Mouse (Mus musculus) E14TG2a.4 (cell line): Measurements from ENCODE around the gene Ptger3.

Source experiments
- H3K27me3 ChIP-seq: 2 replicates; pipeline ENCODE4 v1.6.1; 2014; ENCODE audit warnings: low read length, control low read depth; ENCODE audit not compliant: insufficient read depth
- H3K36me3 ChIP-seq: 2 replicates; pipeline ENCODE4 v1.6.1; 2014; ENCODE audit warnings: low read length, control low read depth; ENCODE audit not compliant: insufficient read depth
- H3K4me1 ChIP-seq: replicated peaks from 2 replicates; pipeline ENCODE4 v1.6.1; 2014; ENCODE audit warnings: low read depth, low read length, control low read depth
- H3K4me3 ChIP-seq: replicated peaks from 2 replicates; pipeline ENCODE4 v1.5.1; 2014; ENCODE audit warnings: mild to moderate bottlenecking, low read length
- H3K9me3 ChIP-seq: 2 replicates; pipeline ENCODE4 v1.6.1; 2014; ENCODE audit warnings: low read length, control low read depth
- CTCF ChIP-seq: conservative IDR thresholded peaks from 2 replicates; pipeline ENCODE4 v1.5.1; 2014; ENCODE audit warnings: low read length
- NANOG ChIP-seq: IDR thresholded peaks from 2 replicates; pipeline ENCODE4 v1.6.1; 2014; ENCODE audit warnings: borderline replicate concordance, low read length, mixed read lengths
- POU5F1 ChIP-seq: IDR thresholded peaks from 2 replicates; pipeline ENCODE4 v1.6.1; 2014; ENCODE audit warnings: low read length, borderline replicate concordance

The Ptger3 gene

DNA sequence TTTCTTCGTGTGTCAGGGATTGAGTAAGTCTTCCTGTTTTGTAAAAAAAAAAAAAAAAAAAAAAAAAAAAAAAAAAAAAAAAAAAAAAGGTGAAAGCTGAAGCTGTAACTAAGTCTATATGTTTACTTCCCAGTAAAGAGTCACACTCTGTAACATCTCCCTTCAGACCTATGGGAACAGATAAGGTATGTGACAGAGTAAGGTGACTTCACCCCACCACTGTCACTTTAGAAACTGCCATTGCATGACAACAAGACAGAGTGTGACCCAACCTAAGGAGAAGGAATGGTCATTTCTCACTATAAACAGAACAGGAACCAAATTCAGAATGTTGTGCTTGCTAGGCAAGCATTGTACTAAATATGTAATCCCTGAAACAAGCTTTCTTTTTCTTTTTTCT is 46.9 kb downstream of the Ptger3 start:
- Histone ChIP-seq H3K9me3 (no peaks in the 10 kb centered on the region), H3K36me3 (no peaks in the 10 kb centered on the region), H3K27me3 (no peaks in the 10 kb centered on the region), H3K4me1 (peaks cover 3% of the 10 kb centered on the region; the same call in 1 of the 2 replicates), H3K4me3 (no peak overlapping the region)
- TF ChIP-seq CTCF = no peak
- no peak for TF ChIP-seq POU5F1

DNA sequence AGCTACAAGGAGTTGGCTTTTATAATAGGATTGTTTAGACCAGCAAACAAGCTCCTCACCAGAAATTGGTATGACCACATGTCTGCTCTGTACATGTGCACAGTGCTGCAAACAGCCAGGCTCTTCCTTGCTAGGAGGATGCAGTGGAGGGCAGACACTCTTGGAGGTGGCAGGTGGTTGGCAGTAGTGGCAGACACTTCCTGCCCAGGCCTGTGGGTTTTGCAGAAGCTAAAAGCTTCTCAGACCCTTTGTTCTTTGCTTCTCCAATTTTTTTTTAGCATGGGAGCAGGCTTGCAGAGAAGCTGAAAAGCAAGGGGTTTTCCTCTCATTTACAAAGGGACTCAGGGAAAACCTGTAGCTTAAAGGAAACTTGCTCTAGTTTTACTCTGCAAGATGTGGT is 50.3 kb downstream of the Ptger3 start:
- TF ChIP-seq NANOG (no peak), POU5F1 (no peak), CTCF (no peak)
- Histone ChIP-seq H3K9me3 (no peaks in the 10 kb centered on the region), H3K4me3 (no peak overlapping the region)

DNA sequence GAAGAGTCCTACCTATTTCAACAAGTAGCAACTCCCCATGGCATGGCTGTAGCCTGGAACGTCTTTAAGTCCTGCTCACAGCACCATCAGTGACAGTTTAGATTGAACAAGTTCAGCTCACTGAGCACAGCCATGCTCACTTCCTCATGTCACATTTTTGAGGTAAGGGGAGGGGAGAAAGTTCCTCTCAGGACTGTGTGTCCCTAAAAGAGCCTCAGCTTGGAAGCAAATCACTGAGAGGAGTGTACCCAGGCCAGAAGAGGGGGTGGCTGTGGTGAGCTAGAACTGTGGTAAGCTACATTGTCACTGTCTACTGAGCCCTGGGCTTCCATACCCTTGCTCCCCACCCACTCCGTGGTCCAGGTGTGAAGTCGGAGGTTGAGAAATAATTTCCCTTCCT is 60.7 kb downstream of the Ptger3 start:
- no peaks in the 10 kb centered on the region for H3K9me3 ChIP-seq
- TF ChIP-seq POU5F1 (no peak), CTCF (no peak), NANOG (no peak)
- no peaks in the 10 kb centered on the region for H3K4me1 ChIP-seq
- H3K27me3 ChIP-seq = no peaks in the 10 kb centered on the region
- no peaks in the 10 kb centered on the region for H3K36me3 ChIP-seq
- no peak overlapping the region for H3K4me3 ChIP-seq

More for the DNA sequence above, 50.3 kb downstream of the Ptger3 start:
- no peaks in the 10 kb centered on the region for H3K4me1 ChIP-seq
- H3K27me3 ChIP-seq = no peaks in the 10 kb centered on the region
- no peaks in the 10 kb centered on the region for H3K36me3 ChIP-seq

DNA sequence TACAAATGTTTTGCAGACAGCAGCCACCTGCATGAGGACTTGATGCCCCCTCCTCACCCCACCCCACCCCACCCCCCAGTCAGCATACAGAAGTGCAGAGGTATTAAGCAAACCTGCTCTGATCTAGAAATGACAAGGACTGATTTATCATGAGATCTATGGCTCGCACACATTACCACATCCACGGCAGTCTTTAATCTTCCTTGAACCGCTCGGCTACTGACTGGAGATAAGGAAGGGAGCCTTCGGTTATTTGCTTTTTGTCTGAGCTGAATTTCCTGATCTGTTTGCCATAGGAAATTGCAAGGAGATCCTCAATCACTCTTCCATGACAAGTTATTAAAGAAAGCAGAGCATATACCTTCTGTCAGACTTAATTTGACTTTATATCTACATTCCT is 64.0 kb downstream of the Ptger3 start:
- TF ChIP-seq CTCF (no peak), NANOG (no peak)
- H3K36me3 ChIP-seq = no peaks in the 10 kb centered on the region
- no peaks in the 10 kb centered on the region for H3K9me3 ChIP-seq
- no peaks in the 10 kb centered on the region for H3K27me3 ChIP-seq
- H3K4me1 ChIP-seq = no peaks in the 10 kb centered on the region
- H3K4me3 ChIP-seq = no peak overlapping the region

DNA sequence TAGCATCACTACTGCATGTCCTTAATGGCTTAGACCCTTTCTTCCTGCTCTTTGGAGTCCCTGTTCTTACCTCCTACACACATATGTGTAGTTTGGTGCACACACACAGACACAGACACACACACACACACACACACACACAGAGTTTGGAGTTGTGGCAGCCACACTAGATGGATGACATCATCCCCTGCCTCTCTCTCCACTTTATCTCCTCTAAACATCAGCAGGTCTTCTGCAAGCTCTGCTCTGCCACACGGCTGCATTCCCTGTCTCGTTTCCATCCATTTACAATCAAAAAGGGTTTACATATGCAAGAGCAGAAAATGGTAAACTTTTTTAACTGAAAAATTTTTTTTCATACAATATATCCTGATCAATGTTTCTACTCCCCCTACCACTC is 64.7 kb downstream of the Ptger3 start:
- TF ChIP-seq POU5F1 (no peak), CTCF (no peak), NANOG (no peak)
- H3K9me3 ChIP-seq = no peaks in the 10 kb centered on the region
- H3K36me3 ChIP-seq = no peaks in the 10 kb centered on the region
- H3K27me3 ChIP-seq = no peaks in the 10 kb centered on the region
- H3K4me3 ChIP-seq = no peak overlapping the region
- H3K4me1 ChIP-seq = no peaks in the 10 kb centered on the region

DNA sequence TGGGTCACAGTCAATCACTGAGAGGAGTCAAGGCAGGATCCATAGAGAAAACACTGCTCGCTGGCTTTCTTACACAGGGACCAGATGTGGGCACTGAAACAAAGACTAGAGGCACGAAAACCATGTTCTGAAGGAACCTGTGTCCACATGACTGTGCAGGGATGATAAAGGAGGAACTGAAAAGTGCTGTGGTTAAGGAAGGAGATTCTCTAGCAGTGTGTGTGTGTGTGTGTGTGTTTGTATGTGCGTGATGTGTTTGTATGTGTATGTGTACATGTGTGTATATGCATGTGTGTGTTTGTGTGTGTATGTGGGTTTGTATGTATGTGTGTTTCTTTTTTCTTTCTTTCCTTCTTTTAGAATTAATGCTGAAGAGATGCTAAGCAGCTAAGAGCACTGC is 67.7 kb downstream of the Ptger3 start:
- no peaks in the 10 kb centered on the region for H3K36me3 ChIP-seq
- no peaks in the 10 kb centered on the region for H3K9me3 ChIP-seq
- H3K27me3 ChIP-seq = no peaks in the 10 kb centered on the region
- no peaks in the 10 kb centered on the region for H3K4me1 ChIP-seq
- no peak overlapping the region for H3K4me3 ChIP-seq
- TF ChIP-seq NANOG (no peak), CTCF (no peak), POU5F1 (no peak)

DNA sequence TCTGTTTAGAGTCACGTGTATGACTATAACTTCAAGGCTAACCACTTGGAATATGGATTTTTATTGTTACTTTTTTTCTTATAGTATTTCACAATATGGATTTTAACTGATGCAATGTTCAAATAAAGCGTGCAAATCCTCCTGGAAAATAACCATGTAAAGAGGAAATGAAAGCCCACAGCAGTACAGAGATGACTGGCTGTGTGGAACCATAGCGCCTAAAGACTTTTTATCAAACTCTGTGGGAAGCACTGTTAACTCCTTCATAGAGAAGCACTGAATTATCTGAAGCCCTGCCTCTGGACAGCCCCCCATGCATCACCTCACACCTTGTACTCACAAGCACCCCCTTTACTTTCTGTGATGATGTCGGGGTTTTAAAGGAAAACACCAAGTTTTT is 69.0 kb downstream of the Ptger3 start:
- H3K9me3 ChIP-seq = no peaks in the 10 kb centered on the region

DNA sequence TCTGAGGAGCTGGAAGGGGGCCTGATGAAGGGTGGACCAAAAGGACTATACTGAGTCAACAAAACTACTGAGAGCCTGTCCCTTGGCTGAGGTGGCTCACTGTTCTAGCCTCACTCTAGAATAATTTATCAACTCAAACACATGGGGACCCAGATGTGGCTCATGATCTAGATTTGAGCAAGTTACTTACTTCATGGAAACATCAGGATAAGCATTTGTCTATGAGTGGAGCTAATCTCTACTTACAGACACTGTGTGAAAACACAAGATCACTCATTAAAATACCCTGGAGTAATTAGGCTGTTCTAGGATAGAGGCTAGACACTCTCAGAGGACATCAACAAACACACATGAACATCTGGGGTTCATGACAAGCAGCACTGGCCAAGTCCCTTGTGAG is 70.2 kb downstream of the Ptger3 start:
- Histone ChIP-seq H3K4me3 (no peak overlapping the region), H3K9me3 (no peaks in the 10 kb centered on the region), H3K36me3 (no peaks in the 10 kb centered on the region), H3K4me1 (no peaks in the 10 kb centered on the region), H3K27me3 (no peaks in the 10 kb centered on the region)
- TF ChIP-seq CTCF (no peak), POU5F1 (no peak), NANOG (no peak)

More for the DNA sequence above, 69.0 kb downstream of the Ptger3 start:
- no peak for TF ChIP-seq POU5F1
- Histone ChIP-seq H3K27me3 (no peaks in the 10 kb centered on the region), H3K4me1 (no peaks in the 10 kb centered on the region), H3K4me3 (no peak overlapping the region), H3K36me3 (no peaks in the 10 kb centered on the region)

DNA sequence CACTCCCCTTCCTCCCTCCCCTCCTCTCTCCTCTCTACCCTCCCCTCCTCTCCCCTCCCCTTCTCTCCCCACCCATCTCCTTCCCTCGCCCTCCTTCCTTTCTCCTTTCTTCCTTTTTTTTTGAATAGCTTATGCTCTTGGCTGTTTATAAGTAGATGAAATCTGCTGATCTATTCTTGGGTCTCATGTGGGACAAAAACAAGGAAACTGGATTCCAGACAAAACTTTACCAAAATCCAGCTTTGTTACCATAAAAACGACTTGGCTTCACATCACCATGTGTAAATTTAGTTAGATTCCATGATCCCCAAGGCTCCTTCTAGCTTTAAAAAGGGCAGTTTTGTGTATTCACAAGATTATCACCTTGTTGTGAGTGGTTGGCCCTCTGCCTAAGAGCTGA is 70.6 kb downstream of the Ptger3 start:
- no peaks in the 10 kb centered on the region for H3K27me3 ChIP-seq
- no peak overlapping the region for H3K4me3 ChIP-seq
- no peaks in the 10 kb centered on the region for H3K9me3 ChIP-seq
- no peak for TF ChIP-seq NANOG
- H3K36me3 ChIP-seq = no peaks in the 10 kb centered on the region
- H3K4me1 ChIP-seq = no peaks in the 10 kb centered on the region
